Mouse (Mus musculus) c-Kit-positive CD71-positive TER-119-positive erythroid progenitor cells, embryonic 14.5 days (primary cell): Measurements from ENCODE around the gene Nol4l.

Experiments
- DNase-seq: peaks from one replicate; pipeline ENCODE4 v3.0.0-alpha.2; 2013; ENCODE audit warnings: low spot score

The Nol4l gene

GRCm38 (mm10) chr2:153483118-153483983 lies 46.4 kb downstream of the Nol4l start:
- DNase-seq = peak; percentile 47

GRCm38 (mm10) chr2:153481861-153482120 lies 48.0 kb downstream of the Nol4l start:
- no peak for DNase-seq

- no peak for DNase-seq
Measured at GRCm38 (mm10) chr2:153481108-153481860, 48.5 kb downstream of the Nol4l start.

GRCm38 (mm10) chr2:153479486-153479885 lies 50.3 kb downstream of the Nol4l start:
- DNase-seq = no peak

GRCm38 (mm10) chr2:153478583-153478982 lies 51.2 kb downstream of the Nol4l start:
- peak; percentile 71 for DNase-seq

- no peak for DNase-seq
Measured at GRCm38 (mm10) chr2:153475114-153476112, 54.4 kb downstream of the Nol4l start.

GRCm38 (mm10) chr2:153470983-153471382 lies 58.8 kb downstream of the Nol4l start:
- no peak for DNase-seq

GRCm38 (mm10) chr2:153469764-153470163 lies 60.0 kb downstream of the Nol4l start:
- no peak for DNase-seq

GRCm38 (mm10) chr2:153469317-153469716 lies 60.5 kb downstream of the Nol4l start:
- no peak for DNase-seq

- no peak for DNase-seq
Measured at GRCm38 (mm10) chr2:153467372-153467771, 62.4 kb downstream of the Nol4l start.

- no peak for DNase-seq
Measured at GRCm38 (mm10) chr2:153463257-153463656, 66.5 kb downstream of the Nol4l start.

- DNase-seq = no peak
Measured at GRCm38 (mm10) chr2:153458022-153458441, 71.7 kb downstream of the Nol4l start.

- DNase-seq = no peak
Measured at GRCm38 (mm10) chr2:153457467-153457866, 72.3 kb downstream of the Nol4l start.

- DNase-seq = peak; percentile 75
Measured at GRCm38 (mm10) chr2:153454841-153455506, 74.8 kb downstream of the Nol4l start.

- DNase-seq = peak; percentile 71
Measured at GRCm38 (mm10) chr2:153453961-153454759, 75.6 kb downstream of the Nol4l start.

GRCm38 (mm10) chr2:153448519-153448918 lies 81.3 kb downstream of the Nol4l start:
- DNase-seq = no peak

- no peak for DNase-seq
Measured at GRCm38 (mm10) chr2:153447719-153448118, 82.1 kb downstream of the Nol4l start.

GRCm38 (mm10) chr2:153446476-153446875 lies 83.3 kb downstream of the Nol4l start:
- DNase-seq = no peak

- peak; percentile 71 for DNase-seq
Measured at GRCm38 (mm10) chr2:153446017-153446408, 83.8 kb downstream of the Nol4l start.

GRCm38 (mm10) chr2:153445137-153446016 lies 84.4 kb downstream of the Nol4l start:
- no peak for DNase-seq
